Mouse (Mus musculus) Patski (cell line): Measurements from ENCODE around the gene Hist1h2ag. TPM values are rescaled to one million over a fixed set of nuclear protein-coding genes. Genes with fewer than 3 reads are reported as not detected.

Source experiments
- ATAC-seq: fragments of 100-300 bp; one replicate; pipeline ENCODE4 v1.8.0; 2021
- CTCF ChIA-PET: fragments of 350-600 bp; sonication (Branson Sonifier 250); formaldehyde crosslinking; loops from one replicate; lab custom pipeline; 2022; ENCODE audit warnings: inconsistent platforms; lab: Charles Lee
- POLR2A ChIA-PET: fragments of 350-600 bp; sonication (Branson Sonifier 250); formaldehyde crosslinking; loops from one replicate; lab custom pipeline; 2022; ENCODE audit warnings: antibody characterized with exemption, inconsistent platforms; lab: Charles Lee
- DNase-seq: peaks from one replicate; pipeline ENCODE4 v3.0.0-alpha.2; 2011; ENCODE audit warnings: low read depth, low spot score
- H3K27me3 ChIP-seq: fragments of 371-371 bp; one replicate; pipeline ENCODE4 v1.5.1; 2021
- CTCF ChIP-seq: fragments of 100-300 bp; IDR thresholded peaks from one replicate; pipeline ENCODE4 v1.5.1; 2021
- in situ Hi-C: fragments of 300-500 bp; cut with MboI; formaldehyde crosslinking; loops from 3 replicates; pipeline ENCODE4 v1.11.1; 2018; ENCODE audit warnings: low pct_unique_long_range_greater_than_20kb, mixed read lengths
- polyA plus RNA-seq: library from polyadenylated mRNA; unstranded; gene quantifications from one replicate; pipeline ENCODE4 v1.2.3, GENCODE M21; 2021

The Hist1h2ag gene
- polyA plus RNA-seq, 1 experiment from 2014 or later: not detected

DNA sequence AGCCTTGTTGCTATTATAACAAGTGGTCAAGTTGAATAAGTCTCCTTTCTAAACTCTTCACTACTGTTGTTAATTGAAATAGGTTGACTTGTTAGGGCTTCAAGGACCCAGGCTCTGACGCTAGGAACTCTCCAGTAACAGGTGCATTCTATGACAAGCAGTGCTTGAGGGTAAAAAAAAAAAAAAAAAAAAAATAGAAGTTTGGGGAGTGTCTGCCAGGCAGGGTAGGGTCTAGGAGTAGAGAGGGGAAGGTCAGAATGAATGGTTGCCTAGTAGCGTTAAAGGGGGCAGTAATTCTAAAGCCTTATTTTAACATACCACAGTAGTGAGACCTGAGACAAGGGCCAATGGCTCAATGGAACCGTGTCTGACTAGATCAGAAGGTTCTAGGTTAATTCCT, 44.3 kb downstream of the Hist1h2ag start:
- no peak for ATAC-seq
- ChIA-PET CTCF (no interaction called here), POLR2A (no interaction called here)
- in situ Hi-C loops: no loop called here
- H3K27me3 ChIP-seq: no peaks in the 10 kb centered on the region
- DNase-seq: no peak
- TF ChIP-seq CTCF: no peak

DNA sequence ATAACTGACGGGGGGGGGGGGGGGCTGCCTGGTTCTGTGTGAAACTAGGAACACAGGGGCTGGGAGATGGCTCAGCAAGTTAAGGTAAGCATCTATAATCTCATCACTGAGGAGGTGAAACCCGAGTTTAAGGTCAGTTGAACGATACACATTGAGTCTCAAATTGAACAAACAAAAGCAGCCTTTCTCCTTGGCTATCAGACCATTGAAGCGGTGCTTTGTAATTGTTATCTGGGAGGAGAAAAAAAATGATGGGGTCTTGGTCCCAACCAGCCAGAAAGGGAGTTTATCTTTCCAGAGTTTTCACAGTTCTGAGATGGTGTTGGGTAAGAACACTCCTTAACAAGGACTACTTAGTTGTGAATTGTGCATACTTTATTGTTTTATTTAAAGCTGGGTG, 44.9 kb downstream of the Hist1h2ag start:
- no peak for ATAC-seq
- POLR2A ChIA-PET: interaction anchor here (0.5 kb wide), 1 partner anchor 1358 kb away, joined by 4 read pairs; no protein-coding TSS in a partner anchor

DNA sequence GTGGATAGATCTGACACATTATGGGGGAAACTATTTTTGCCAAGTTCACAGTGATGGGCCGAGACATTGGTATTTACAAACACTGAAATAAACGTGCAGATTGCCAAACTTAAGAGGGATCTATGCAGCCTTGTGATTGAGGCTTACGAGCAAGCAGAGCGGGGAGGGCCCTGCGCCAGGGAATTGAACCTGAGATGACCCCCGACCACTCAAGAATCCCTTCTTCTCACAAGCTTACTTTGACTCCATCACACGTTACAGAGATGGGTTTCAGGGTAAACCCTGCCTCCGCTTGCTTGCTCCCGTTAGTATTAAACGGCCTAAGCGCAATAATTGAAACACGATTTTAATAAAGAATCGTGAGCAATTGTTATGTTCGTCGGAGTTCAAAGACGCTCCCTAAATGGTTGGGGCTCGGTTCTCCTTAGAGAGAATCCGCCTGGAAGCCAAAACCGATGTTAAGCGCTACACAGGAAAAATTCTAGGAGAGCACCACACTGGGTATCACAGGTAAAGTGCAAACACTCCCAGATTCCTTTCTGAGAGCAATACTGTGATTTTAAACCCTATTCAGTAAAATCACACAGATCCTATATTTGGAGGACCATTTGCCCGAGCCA, 45.4 kb downstream of the Hist1h2ag start:
- ChIA-PET CTCF (no interaction called here), POLR2A (interaction anchor here (0.5 kb wide), 1 partner anchor 1358 kb away, joined by 4 read pairs; no protein-coding TSS in a partner anchor)
- in situ Hi-C loops: no loop called here
- no peaks in the 10 kb centered on the region for H3K27me3 ChIP-seq
- no peak for ATAC-seq
- DNase-seq: no peak
- no peak for TF ChIP-seq CTCF

More for the DNA sequence above, 44.9 kb downstream of the Hist1h2ag start:
- CTCF ChIA-PET: no interaction called here
- in situ Hi-C loops: no loop called here
- no peak for TF ChIP-seq CTCF
- DNase-seq: no peak
- no peaks in the 10 kb centered on the region for H3K27me3 ChIP-seq

DNA sequence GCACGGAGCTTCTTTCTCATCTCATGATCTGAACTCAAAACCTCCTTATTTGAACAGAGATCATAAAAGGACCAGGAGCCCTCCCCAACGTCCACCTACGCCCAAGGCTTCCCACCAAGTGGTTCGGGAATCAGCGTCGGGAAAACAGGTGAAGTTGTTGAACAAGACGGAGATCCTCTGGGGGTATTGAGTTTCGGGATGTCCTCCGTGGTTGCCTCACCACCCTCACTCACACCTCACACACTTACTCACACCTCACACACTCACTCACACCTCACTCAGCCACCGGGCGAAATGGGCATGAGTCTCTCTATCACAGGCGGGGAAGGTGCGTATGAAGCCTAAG, 45.9 kb downstream of the Hist1h2ag start:
- no peak for TF ChIP-seq CTCF
- ATAC-seq (no peak), DNase-seq (no peak)
- no peaks in the 10 kb centered on the region for H3K27me3 ChIP-seq
- in situ Hi-C loops: no loop called here
- ChIA-PET POLR2A (no interaction called here), CTCF (no interaction called here)

DNA sequence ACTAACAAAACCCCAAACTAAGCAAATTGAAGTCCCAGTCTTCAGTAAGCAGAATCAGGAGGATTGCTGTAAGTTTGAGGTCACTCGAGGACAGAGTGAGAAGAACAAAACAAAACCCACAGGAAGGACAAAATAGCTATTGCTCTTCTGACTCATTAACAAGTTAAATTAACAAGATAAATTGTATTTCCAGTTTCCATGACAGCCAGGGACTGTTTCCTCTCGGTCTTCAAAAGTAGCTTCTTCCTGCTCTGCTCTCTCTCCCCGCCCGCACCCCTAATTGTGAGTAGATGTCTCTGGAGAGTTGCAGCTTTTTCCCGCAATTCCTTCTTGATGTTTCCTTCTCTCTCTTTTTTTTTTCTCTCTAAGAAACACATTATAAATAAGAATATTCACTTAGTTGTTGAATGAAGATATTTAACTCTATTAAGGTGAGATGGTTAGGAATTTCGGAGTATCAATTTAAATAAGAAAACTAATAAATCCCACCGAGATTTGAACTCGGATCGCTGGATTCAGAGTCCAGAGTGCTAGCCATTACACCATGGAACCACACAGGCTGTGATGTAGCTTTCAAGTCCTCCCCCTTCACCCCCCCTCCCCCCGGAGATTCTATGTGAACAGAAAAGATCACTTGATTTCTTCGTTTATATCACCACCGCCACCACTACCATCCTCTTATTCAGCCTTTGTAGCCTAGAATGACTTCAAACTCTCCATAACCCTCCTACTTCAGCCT, 46.5 kb downstream of the Hist1h2ag start:
- no peak for TF ChIP-seq CTCF
- POLR2A ChIA-PET: no interaction called here
- CTCF ChIA-PET: interaction anchor here (1.3 kb wide), 1 partner anchor 32 kb away, joined by 3 read pairs; no protein-coding TSS in a partner anchor
- H3K27me3 ChIP-seq: no peaks in the 10 kb centered on the region
- ATAC-seq (no peak), DNase-seq (no peak)
- in situ Hi-C loops: no loop called here

DNA sequence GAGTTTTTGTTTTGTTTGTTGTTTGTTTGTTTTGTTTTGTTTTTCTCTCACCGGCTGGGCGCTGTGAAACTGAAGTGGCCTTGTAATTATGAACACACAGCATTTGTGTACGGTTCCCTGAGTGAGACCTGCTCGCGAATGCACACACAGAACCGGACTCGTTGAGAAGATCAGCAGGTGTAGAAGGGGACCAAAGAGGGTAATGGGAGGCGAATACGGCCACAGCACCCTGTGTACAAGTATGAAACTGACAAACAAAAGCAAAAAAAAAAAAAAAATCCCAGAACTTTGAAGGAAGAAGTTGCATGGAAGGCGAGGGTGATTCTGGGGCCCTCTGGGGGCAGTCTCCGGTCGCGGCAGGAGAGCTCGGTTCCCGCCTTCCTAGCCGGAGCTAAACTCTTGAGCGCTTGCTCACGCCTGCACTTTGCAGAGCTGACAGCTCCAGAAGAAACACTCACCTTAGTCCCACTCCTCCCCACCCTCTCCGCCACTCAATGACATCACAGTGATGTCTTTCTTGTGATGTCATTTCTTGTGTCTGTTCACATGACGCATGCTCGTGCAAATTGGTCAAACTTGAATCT, 47.3 kb downstream of the Hist1h2ag start:
- H3K27me3 ChIP-seq: no peaks in the 10 kb centered on the region
- ATAC-seq (no peak), DNase-seq (no peak)
- CTCF ChIA-PET: interaction anchor here (1.3 kb wide), 1 partner anchor 33 kb away, joined by 3 read pairs; no protein-coding TSS in a partner anchor
- no peak for TF ChIP-seq CTCF
- in situ Hi-C loops: no loop called here
- POLR2A ChIA-PET: no interaction called here

DNA sequence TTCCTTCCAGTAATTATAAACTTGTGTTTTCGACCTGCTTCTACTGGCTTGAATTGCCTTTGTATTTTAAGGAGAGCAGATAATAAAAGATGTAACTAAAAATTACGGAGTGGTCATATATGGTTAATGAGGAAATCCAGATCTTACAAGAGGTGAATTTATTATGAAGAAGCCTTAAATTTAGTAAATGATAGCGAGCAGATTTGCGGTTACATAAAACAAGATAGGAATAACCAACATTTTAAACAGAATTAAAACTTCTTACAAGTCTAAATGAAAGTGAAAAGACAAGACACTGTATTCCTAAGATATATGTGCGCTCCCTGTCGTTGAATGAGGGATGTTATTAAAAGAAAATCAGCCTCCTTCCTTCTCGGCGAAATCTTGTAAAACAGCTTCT, 47.8 kb downstream of the Hist1h2ag start:
- DNase-seq: no peak
- in situ Hi-C loops: no loop called here
- TF ChIP-seq CTCF: no peak
- H3K27me3 ChIP-seq: no peaks in the 10 kb centered on the region
- no peak for ATAC-seq
- ChIA-PET POLR2A (no interaction called here), CTCF (interaction anchor here (1.3 kb wide), 1 partner anchor 34 kb away, joined by 3 read pairs; no protein-coding TSS in a partner anchor)

DNA sequence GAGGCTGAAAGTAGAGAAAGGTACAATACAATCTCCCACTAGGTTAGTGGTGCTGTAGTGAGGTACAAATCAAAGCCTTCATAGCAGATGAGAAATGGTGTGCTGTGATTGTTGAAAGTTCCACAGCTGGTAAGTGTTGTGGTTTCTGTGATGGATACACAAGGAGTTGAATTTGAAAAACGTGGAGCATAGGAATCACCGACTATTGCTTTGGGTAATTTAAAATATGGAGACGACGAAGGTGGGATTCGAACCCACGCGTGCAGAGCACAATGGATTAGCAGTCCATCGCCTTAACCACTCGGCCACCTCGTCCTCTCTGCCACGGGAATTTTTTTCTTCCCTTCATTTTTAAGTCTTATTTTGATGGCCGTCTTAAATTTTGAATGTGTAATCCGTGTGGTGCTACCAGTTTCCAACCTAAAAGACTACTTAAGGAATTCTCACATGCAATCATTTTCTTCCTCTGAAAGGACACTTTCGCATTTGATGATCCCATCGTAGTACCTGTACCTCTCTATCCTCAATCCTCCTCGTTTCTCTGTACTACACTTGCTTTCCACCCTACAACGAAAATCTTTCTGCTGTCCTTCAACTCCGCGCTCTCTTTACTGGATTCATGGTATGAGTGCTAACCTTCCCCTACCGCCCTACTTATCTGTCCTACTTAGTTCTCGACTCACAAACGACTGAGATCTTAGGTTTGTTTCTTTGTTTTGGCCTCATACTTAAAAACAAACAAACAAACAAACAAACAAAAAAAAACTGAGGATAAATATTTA, 48.6 kb downstream of the Hist1h2ag start:
- CTCF ChIA-PET: no interaction called here
- POLR2A ChIA-PET: no interaction called here
- no peak for TF ChIP-seq CTCF

DNA sequence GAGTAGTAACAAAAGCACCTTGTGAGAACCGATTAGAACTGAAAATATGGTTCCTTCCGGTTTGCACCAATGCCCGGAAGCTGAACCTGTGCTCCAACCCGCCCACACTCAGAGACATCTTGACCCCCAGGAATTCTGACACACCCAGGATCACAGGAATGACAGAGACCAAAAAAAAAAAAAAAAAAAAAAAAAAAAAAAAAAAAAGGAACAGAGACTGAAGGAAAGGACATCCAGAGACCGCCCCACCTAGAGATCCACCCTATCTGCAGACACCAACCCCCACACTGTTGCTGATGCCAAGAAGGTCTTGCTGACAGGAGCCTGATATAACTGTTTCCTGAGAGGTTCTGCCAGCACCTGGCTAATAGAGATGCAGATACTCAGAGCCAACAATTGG, 50.2 kb downstream of the Hist1h2ag start:
- POLR2A ChIA-PET: no interaction called here
- CTCF ChIA-PET: interaction anchor here (0.7 to 1.8 kb wide), 3 partner anchors 10 to 18 kb away, joined by 3 to 6 read pairs (median 3); no protein-coding TSS in a partner anchor
- in situ Hi-C loops: no loop called here
- no peaks in the 10 kb centered on the region for H3K27me3 ChIP-seq
- DNase-seq (no peak), ATAC-seq (no peak)
- no peak for TF ChIP-seq CTCF

More for the DNA sequence above, 48.6 kb downstream of the Hist1h2ag start:
- no peaks in the 10 kb centered on the region for H3K27me3 ChIP-seq
- in situ Hi-C loops: no loop called here
- DNase-seq (no peak), ATAC-seq (no peak)

Other genes starting within 250 kb of the Hist1h2ag start
- 35.6 TPM for gene Hist1h2bq, start 232.7 kb downstream of the Hist1h2ag start, polyA plus RNA-seq
- not detected for gene Hist1h2ao, start 232.5 kb downstream of the Hist1h2ag start, polyA plus RNA-seq
- 1.0 TPM for gene Hist1h4m, start 231.2 kb downstream of the Hist1h2ag start, polyA plus RNA-seq
- not detected for gene Hist1h4n, start 210.7 kb downstream of the Hist1h2ag start, polyA plus RNA-seq
- 0.60 TPM for gene Hist1h2ap, start 209.4 kb downstream of the Hist1h2ag start, polyA plus RNA-seq
- 36.6 TPM for gene Hist1h2br, start 209.2 kb downstream of the Hist1h2ag start, polyA plus RNA-seq
- gene Zfp184, start 97.8 kb downstream of the Hist1h2ag start, polyA plus RNA-seq: 7.7 TPM
- not detected for gene Pom121l2, start 61.8 kb downstream of the Hist1h2ag start, polyA plus RNA-seq
- 6.3 TPM for gene Prss16, start 33.2 kb downstream of the Hist1h2ag start, polyA plus RNA-seq
- 1.6 TPM for gene Hist1h2ah, start 7.4 kb downstream of the Hist1h2ag start, polyA plus RNA-seq
- gene Hist1h2bk, start 7.1 kb downstream of the Hist1h2ag start, polyA plus RNA-seq: 15.2 TPM
- gene Hist1h4i, start 1.6 kb downstream of the Hist1h2ag start, polyA plus RNA-seq: 10.2 TPM
- not detected for gene Hist1h2bj, start 270 bp upstream of the Hist1h2ag start, polyA plus RNA-seq
- gene Vmn1r188, start 41.5 kb upstream of the Hist1h2ag start, polyA plus RNA-seq: not detected
- gene Vmn1r189, start 62.9 kb upstream of the Hist1h2ag start, polyA plus RNA-seq: not detected
- gene Vmn1r191, start 141.0 kb upstream of the Hist1h2ag start, polyA plus RNA-seq: not detected
- not detected for gene Vmn1r192, start 148.2 kb upstream of the Hist1h2ag start, polyA plus RNA-seq
- gene Vmn1r193, start 180.2 kb upstream of the Hist1h2ag start, polyA plus RNA-seq: not detected
- not detected for gene Vmn1r194, start 201.3 kb upstream of the Hist1h2ag start, polyA plus RNA-seq
- gene Vmn1r195, start 227.6 kb upstream of the Hist1h2ag start, polyA plus RNA-seq: not detected
- 0.03 TPM for gene Vmn1r196, start 247.0 kb upstream of the Hist1h2ag start, polyA plus RNA-seq